Mouse (Mus musculus) left cerebral cortex, adult 18-20 months (tissue): ENCODE results near the gene Stxbp3. TPM values are rescaled to one million over a fixed set of nuclear protein-coding genes. Genes with fewer than 3 reads are reported as not detected.

Experiments used
- DNase-seq, 2 experiments: peaks; one replicate each; pipeline ENCODE4 v3.0.0; 2021 to 2022; ENCODE audit warnings: low spot score in 2 of 2, mixed read lengths in 1 of 2
- total RNA-seq, 2 experiments: library from RNA; stranded (reverse); gene quantifications; 2 replicates each; pipeline ENCODE4 v1.2.3; 2021

Gene Stxbp3
- total RNA-seq, 2 experiments from 2014 or later, result 19.3 to 19.9 TPM

- no peak for DNase-seq
Observed at GRCm38 (mm10) chr3:108798375-108798774, 42.0 kb downstream of the Stxbp3 start.

- DNase-seq, result no peak
Observed at GRCm38 (mm10) chr3:108797723-108798122, 42.6 kb downstream of the Stxbp3 start.

GRCm38 (mm10) chr3:108796386-108796785 is 43.9 kb downstream of the Stxbp3 start:
- DNase-seq, result no peak

GRCm38 (mm10) chr3:108795554-108796299 is 44.6 kb downstream of the Stxbp3 start:
- no peak for DNase-seq

- no peak for DNase-seq
Observed at GRCm38 (mm10) chr3:108794780-108795179, 45.5 kb downstream of the Stxbp3 start.

- no peak for DNase-seq
Observed at GRCm38 (mm10) chr3:108792420-108792819, 47.9 kb downstream of the Stxbp3 start.

- DNase-seq, result peak in 1 of 2 experiments; percentile 13
Observed at GRCm38 (mm10) chr3:108791054-108791706, 49.1 kb downstream of the Stxbp3 start.

- no peak for DNase-seq
Observed at GRCm38 (mm10) chr3:108790499-108790898, 49.8 kb downstream of the Stxbp3 start.

GRCm38 (mm10) chr3:108789299-108789698 is 51.0 kb downstream of the Stxbp3 start:
- DNase-seq, result no peak

GRCm38 (mm10) chr3:108788455-108788794 is 51.9 kb downstream of the Stxbp3 start:
- DNase-seq, result no peak

GRCm38 (mm10) chr3:108787754-108788454 is 52.4 kb downstream of the Stxbp3 start:
- DNase-seq, result no peak

- DNase-seq, result no peak
Observed at GRCm38 (mm10) chr3:108786520-108786919, 53.8 kb downstream of the Stxbp3 start.

GRCm38 (mm10) chr3:108782364-108782895 is 57.9 kb downstream of the Stxbp3 start:
- no peak for DNase-seq

- no peak for DNase-seq
Observed at GRCm38 (mm10) chr3:108781884-108782270, 58.4 kb downstream of the Stxbp3 start.

- DNase-seq, result peak; percentile 50 to 56
Observed at GRCm38 (mm10) chr3:108781238-108781883, 59.0 kb downstream of the Stxbp3 start.

- no peak for DNase-seq
Observed at GRCm38 (mm10) chr3:108778761-108779540, 61.4 kb downstream of the Stxbp3 start.

- no peak for DNase-seq
Observed at GRCm38 (mm10) chr3:108772811-108773210, 67.5 kb downstream of the Stxbp3 start.

- peak; percentile 62 to 76 for DNase-seq
Observed at GRCm38 (mm10) chr3:108772211-108772610, 68.1 kb downstream of the Stxbp3 start.

- peak; percentile 62 to 66 for DNase-seq
Observed at GRCm38 (mm10) chr3:108770725-108771368, 69.5 kb downstream of the Stxbp3 start.

GRCm38 (mm10) chr3:108769547-108769946 is 70.8 kb downstream of the Stxbp3 start:
- no peak for DNase-seq
